Mouse (Mus musculus): ENCODE results near the gene AC124108.1.

DNA sequence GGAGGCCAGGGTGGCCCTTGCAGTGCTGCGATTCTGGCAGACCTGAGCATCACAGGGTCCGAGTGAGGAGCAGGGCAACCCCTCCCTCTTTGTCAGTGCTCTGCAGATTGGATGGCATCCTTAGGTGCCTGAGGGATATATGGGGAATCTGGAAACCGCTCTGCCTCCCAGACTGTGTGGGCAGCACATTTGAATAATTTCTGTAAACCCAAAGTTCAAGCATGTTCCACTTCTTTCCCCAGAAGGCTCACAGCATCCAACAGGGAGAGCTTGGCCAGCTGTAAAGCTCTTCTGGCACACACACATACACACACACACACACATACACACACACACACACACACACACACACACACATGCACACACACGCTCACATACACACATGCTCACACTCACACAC, 47.5 kb upstream of the AC124108.1 start:
- no peak for TF ChIP-seq CTCF (IDR thresholded peaks at IDR 0.05; ENCODE audit: control insufficient read depth, insufficient read depth, insufficient replicate concordance, low read depth, low read length)
- TF ChIP-seq POLR2A (IDR thresholded peaks at IDR 0.05; ENCODE audit: control insufficient read depth, low read depth, low read length), result no peak

Measured in testis, adult 2 months (tissue).